Mouse (Mus musculus): Measurements from ENCODE around the gene Dusp12.

The Dusp12 gene

GRCm38 (mm10) chr1:170871402-170871801, 13.9 kb downstream of the Dusp12 start:
- TF ChIP-seq CTCF (conservative IDR thresholded peaks at IDR 0.05; ENCODE audit: low read length), result no peak
- peak; percentile 52; the same call in 1 of the 2 replicates for TF ChIP-seq NANOG (IDR thresholded peaks at IDR 0.05; ENCODE audit: borderline replicate concordance, low read length)
- peaks cover 50% of the 10 kb centered on the region for H3K4me1 ChIP-seq (replicated peaks; ENCODE audit: low read depth, low read length)
- peak overlapping the region; percentile 60 for H3K4me3 ChIP-seq (replicated peaks; ENCODE audit: low read length)
- H3K36me3 ChIP-seq (ENCODE audit: insufficient read depth, low read length), result peaks cover 30% of the 10 kb centered on the region
- no peaks in the 10 kb centered on the region for H3K9me3 ChIP-seq (ENCODE audit: low read length)
- no peaks in the 10 kb centered on the region for H3K27me3 ChIP-seq (ENCODE audit: insufficient read depth, low read length)

GRCm38 (mm10) chr1:170868905-170869283, 16.4 kb downstream of the Dusp12 start:
- TF ChIP-seq POU5F1 (IDR thresholded peaks at IDR 0.05; ENCODE audit: borderline replicate concordance, low read length) (no peak), NANOG (IDR thresholded peaks at IDR 0.05; ENCODE audit: borderline replicate concordance, low read length) (no peak), CTCF (conservative IDR thresholded peaks at IDR 0.05; ENCODE audit: low read length) (no peak)
- H3K9me3 ChIP-seq (ENCODE audit: low read length), result no peaks in the 10 kb centered on the region
- H3K27me3 ChIP-seq (ENCODE audit: insufficient read depth, low read length), result no peaks in the 10 kb centered on the region
- peaks cover 43% of the 10 kb centered on the region for H3K4me1 ChIP-seq (replicated peaks; ENCODE audit: low read depth, low read length)
- H3K4me3 ChIP-seq (replicated peaks; ENCODE audit: low read length), result peak overlapping the region; percentile 97
- H3K36me3 ChIP-seq (ENCODE audit: insufficient read depth, low read length), result peaks cover 5% of the 10 kb centered on the region

GRCm38 (mm10) chr1:170868107-170868904, 17.0 kb downstream of the Dusp12 start:
- peak overlapping the region; percentile 97 for H3K4me3 ChIP-seq (replicated peaks; ENCODE audit: low read length)
- H3K9me3 ChIP-seq (ENCODE audit: low read length), result no peaks in the 10 kb centered on the region
- TF ChIP-seq POU5F1 (IDR thresholded peaks at IDR 0.05; ENCODE audit: borderline replicate concordance, low read length) (no peak), NANOG (IDR thresholded peaks at IDR 0.05; ENCODE audit: borderline replicate concordance, low read length) (no peak), CTCF (conservative IDR thresholded peaks at IDR 0.05; ENCODE audit: low read length) (no peak)

GRCm38 (mm10) chr1:170867691-170868105, 17.6 kb downstream of the Dusp12 start, which contains the start of gene Atf6:
TSS of gene Atf6 (minus strand) at chr1:170867771.
- no peaks in the 10 kb centered on the region for H3K36me3 ChIP-seq (ENCODE audit: insufficient read depth, low read length)
- H3K4me1 ChIP-seq (replicated peaks; ENCODE audit: low read depth, low read length), result peaks cover 37% of the 10 kb centered on the region
- H3K4me3 ChIP-seq (replicated peaks; ENCODE audit: low read length), result peak within 1 kb of the TSS; percentile 97
- H3K27me3 ChIP-seq (ENCODE audit: insufficient read depth, low read length), result no peaks in the 10 kb centered on the region
- TF ChIP-seq CTCF (conservative IDR thresholded peaks at IDR 0.05; ENCODE audit: low read length) (no peak), POU5F1 (IDR thresholded peaks at IDR 0.05; ENCODE audit: borderline replicate concordance, low read length) (no peak), NANOG (IDR thresholded peaks at IDR 0.05; ENCODE audit: borderline replicate concordance, low read length) (no peak)
- H3K9me3 ChIP-seq (ENCODE audit: low read length), result no peaks in the 10 kb centered on the region

More at GRCm38 (mm10) chr1:170868107-170868904, 17.0 kb downstream of the Dusp12 start:
- no peaks in the 10 kb centered on the region for H3K27me3 ChIP-seq (ENCODE audit: insufficient read depth, low read length)
- peaks cover 38% of the 10 kb centered on the region for H3K4me1 ChIP-seq (replicated peaks; ENCODE audit: low read depth, low read length)
- no peaks in the 10 kb centered on the region for H3K36me3 ChIP-seq (ENCODE audit: insufficient read depth, low read length)

DNA sequence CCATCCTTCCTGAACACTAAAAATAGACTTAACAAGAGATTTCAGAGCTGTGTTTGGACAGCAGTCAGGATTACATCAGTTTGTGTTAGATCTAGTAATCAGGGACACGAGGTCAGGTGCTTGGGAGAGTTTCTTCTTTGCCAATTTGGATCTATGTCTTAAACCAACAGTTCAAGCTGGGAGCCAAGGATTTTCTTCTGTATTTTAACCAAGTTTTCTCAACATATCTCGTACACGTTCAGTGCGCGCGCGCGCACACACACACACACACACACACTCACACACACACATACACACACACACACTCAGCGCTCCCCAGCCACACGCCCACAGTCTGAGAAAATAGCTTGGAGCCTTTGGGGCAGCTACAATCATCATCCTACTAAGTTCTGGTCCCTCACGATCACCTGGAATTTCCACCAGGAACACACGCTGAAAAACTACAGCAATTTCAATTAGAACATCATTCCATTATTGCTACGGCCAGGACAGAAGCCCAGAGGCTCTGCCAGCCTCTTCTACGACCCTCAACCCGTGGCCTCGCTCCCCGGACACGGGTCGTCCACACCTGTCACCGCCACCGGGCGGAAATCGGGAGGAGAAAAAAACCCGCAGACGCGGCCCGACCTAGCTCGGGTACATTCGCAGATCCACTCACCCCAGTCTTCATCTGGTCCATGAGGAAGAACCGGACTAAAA, 18.2 kb downstream of the Dusp12 start:
- Histone ChIP-seq H3K9me3 (ENCODE audit: low read length) (no peaks in the 10 kb centered on the region), H3K27me3 (ENCODE audit: insufficient read depth, low read length) (no peaks in the 10 kb centered on the region), H3K36me3 (ENCODE audit: insufficient read depth, low read length) (no peaks in the 10 kb centered on the region), H3K4me3 (replicated peaks; ENCODE audit: low read length) (peak overlapping the region; percentile 97), H3K4me1 (replicated peaks; ENCODE audit: low read depth, low read length) (peaks cover 37% of the 10 kb centered on the region)
- TF ChIP-seq CTCF (conservative IDR thresholded peaks at IDR 0.05; ENCODE audit: low read length), result no peak
- TF ChIP-seq POU5F1 (IDR thresholded peaks at IDR 0.05; ENCODE audit: borderline replicate concordance, low read length), result no peak

- no peaks in the 10 kb centered on the region for H3K9me3 ChIP-seq (ENCODE audit: low read length)
- peaks cover 29% of the 10 kb centered on the region for H3K4me1 ChIP-seq (replicated peaks; ENCODE audit: low read depth, low read length)
- 0 out of 2 replicates have a peak, but pooled peaks cover 2% of the 10 kb centered on the region for H3K36me3 ChIP-seq (ENCODE audit: insufficient read depth, low read length)
- no peaks in the 10 kb centered on the region for H3K27me3 ChIP-seq (ENCODE audit: insufficient read depth, low read length)
- no peak for TF ChIP-seq POU5F1 (IDR thresholded peaks at IDR 0.05; ENCODE audit: borderline replicate concordance, low read length)
- TF ChIP-seq CTCF (conservative IDR thresholded peaks at IDR 0.05; ENCODE audit: low read length), result no peak
- TF ChIP-seq NANOG (IDR thresholded peaks at IDR 0.05; ENCODE audit: borderline replicate concordance, low read length), result no peak
- H3K4me3 ChIP-seq (replicated peaks; ENCODE audit: low read length), result no peak overlapping the region
Measured at GRCm38 (mm10) chr1:170865406-170865805, 19.9 kb downstream of the Dusp12 start.

DNA sequence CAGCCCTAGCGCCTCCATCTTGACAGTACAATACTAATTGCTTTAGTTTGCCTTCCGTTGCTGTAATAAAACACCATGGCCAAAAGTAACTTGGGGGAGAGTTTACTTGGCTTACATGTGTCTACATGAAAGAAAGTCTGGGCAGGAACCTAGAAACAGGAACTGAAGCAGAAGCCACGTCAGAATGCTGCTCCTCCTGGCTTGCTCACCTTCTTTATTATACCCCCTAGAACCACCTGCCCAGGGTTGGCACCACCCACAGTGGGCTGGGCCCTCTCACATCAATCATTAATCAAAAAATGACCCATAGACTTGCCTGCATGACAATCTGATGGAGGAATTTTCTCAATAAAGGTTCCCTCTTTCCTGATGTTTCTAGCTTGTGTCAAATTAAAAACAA, 20.6 kb downstream of the Dusp12 start:
- TF ChIP-seq CTCF (conservative IDR thresholded peaks at IDR 0.05; ENCODE audit: low read length) (no peak), NANOG (IDR thresholded peaks at IDR 0.05; ENCODE audit: borderline replicate concordance, low read length) (no peak), POU5F1 (IDR thresholded peaks at IDR 0.05; ENCODE audit: borderline replicate concordance, low read length) (no peak)
- Histone ChIP-seq H3K36me3 (ENCODE audit: insufficient read depth, low read length) (0 out of 2 replicates have a peak, but pooled peaks cover 2% of the 10 kb centered on the region), H3K4me3 (replicated peaks; ENCODE audit: low read length) (no peak overlapping the region), H3K4me1 (replicated peaks; ENCODE audit: low read depth, low read length) (peaks cover 23% of the 10 kb centered on the region), H3K9me3 (ENCODE audit: low read length) (no peaks in the 10 kb centered on the region), H3K27me3 (ENCODE audit: insufficient read depth, low read length) (no peaks in the 10 kb centered on the region)

DNA sequence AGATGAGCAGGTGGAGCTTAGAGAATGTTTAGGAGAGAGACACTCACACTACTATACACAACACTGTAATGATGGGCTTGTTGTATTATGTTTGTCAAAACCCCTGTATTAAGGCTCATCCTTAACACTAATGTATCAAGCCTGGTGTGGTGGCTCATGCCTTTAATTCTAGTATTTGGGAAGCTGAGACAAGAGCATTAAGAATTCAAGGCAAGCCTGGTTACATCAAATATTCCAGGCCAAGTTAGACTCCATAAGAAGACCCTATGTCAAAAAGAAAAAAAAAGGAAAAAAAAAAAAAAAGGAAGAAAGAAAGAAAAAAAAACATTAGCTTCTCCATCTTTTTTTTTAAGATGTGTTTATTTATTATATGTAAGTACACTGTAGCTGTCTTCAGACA, 21.1 kb downstream of the Dusp12 start:
- Histone ChIP-seq H3K27me3 (ENCODE audit: insufficient read depth, low read length) (no peaks in the 10 kb centered on the region), H3K36me3 (ENCODE audit: insufficient read depth, low read length) (0 out of 2 replicates have a peak, but pooled peaks cover 2% of the 10 kb centered on the region), H3K4me1 (replicated peaks; ENCODE audit: low read depth, low read length) (peaks cover 18% of the 10 kb centered on the region), H3K4me3 (replicated peaks; ENCODE audit: low read length) (no peak overlapping the region), H3K9me3 (ENCODE audit: low read length) (no peaks in the 10 kb centered on the region)
- TF ChIP-seq CTCF (conservative IDR thresholded peaks at IDR 0.05; ENCODE audit: low read length) (no peak), NANOG (IDR thresholded peaks at IDR 0.05; ENCODE audit: borderline replicate concordance, low read length) (no peak), POU5F1 (IDR thresholded peaks at IDR 0.05; ENCODE audit: borderline replicate concordance, low read length) (no peak)

All from E14TG2a.4 (cell line).